Mouse (Mus musculus) Patski (cell line): Measurements from ENCODE around the gene Ints11. TPM values are rescaled to one million over a fixed set of nuclear protein-coding genes. Genes with fewer than 3 reads are reported as not detected.

ENCODE experiments used
- ATAC-seq: fragments of 100-300 bp; one replicate; pipeline ENCODE4 v1.8.0; 2021
- CTCF ChIA-PET: fragments of 350-600 bp; sonication (Branson Sonifier 250); formaldehyde crosslinking; loops from one replicate; lab custom pipeline; 2022; ENCODE audit warnings: inconsistent platforms; lab: Charles Lee
- POLR2A ChIA-PET: fragments of 350-600 bp; sonication (Branson Sonifier 250); formaldehyde crosslinking; loops from one replicate; lab custom pipeline; 2022; ENCODE audit warnings: antibody characterized with exemption, inconsistent platforms; lab: Charles Lee
- DNase-seq: peaks from one replicate; pipeline ENCODE4 v3.0.0-alpha.2; 2011; ENCODE audit warnings: low read depth, low spot score
- H3K27me3 ChIP-seq: fragments of 371-371 bp; one replicate; pipeline ENCODE4 v1.5.1; 2021
- CTCF ChIP-seq: fragments of 100-300 bp; IDR thresholded peaks from one replicate; pipeline ENCODE4 v1.5.1; 2021
- in situ Hi-C: fragments of 300-500 bp; cut with MboI; formaldehyde crosslinking; loops from 3 replicates; pipeline ENCODE4 v1.11.1; 2018; ENCODE audit warnings: low pct_unique_long_range_greater_than_20kb, mixed read lengths
- polyA plus RNA-seq: library from polyadenylated mRNA; unstranded; gene quantifications from one replicate; pipeline ENCODE4 v1.2.3, GENCODE M21; 2021

The Ints11 gene
- polyA plus RNA-seq, 1 experiment from 2014 or later: 37.6 TPM

- POLR2A ChIA-PET: no interaction called here
- no peaks in the 10 kb centered on the region for H3K27me3 ChIP-seq
- CTCF ChIA-PET: interaction anchor here (1.0 kb wide), 2 partner anchors 9 to 23 kb away, joined by 3 read pairs; no protein-coding TSS in a partner anchor
- no peak for DNase-seq
- ATAC-seq: no peak
- in situ Hi-C loops: no loop called here
- no peak for TF ChIP-seq CTCF
Observed at GRCm38 (mm10) chr4:155856881-155857280, 12.5 kb upstream of the Ints11 start.

DNA sequence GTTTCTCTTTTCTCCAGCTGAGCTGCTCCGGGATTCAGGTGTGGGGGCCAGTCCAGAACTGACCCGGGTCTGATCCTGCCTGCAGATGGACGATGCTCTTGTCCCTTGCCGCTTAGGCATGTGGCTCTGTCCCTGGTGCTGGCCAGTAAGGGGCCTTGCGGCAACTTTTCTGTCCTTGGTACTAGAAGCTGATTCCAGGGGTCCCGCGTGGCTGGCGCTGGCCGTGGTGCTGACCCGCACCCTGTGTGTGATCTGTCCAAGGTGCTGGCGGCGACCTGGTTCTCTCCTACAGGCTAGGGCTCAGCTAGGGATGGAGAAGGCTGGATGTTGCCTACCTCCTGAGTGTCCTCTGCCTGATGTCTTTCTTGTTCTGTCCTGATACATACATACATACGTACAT is 10.0 kb upstream of the Ints11 start:
- TF ChIP-seq CTCF: no peak
- no peak for DNase-seq
- CTCF ChIA-PET: no interaction called here
- no peak for ATAC-seq
- POLR2A ChIA-PET: no interaction called here
- H3K27me3 ChIP-seq: no peaks in the 10 kb centered on the region
- in situ Hi-C loops: no loop called here

DNA sequence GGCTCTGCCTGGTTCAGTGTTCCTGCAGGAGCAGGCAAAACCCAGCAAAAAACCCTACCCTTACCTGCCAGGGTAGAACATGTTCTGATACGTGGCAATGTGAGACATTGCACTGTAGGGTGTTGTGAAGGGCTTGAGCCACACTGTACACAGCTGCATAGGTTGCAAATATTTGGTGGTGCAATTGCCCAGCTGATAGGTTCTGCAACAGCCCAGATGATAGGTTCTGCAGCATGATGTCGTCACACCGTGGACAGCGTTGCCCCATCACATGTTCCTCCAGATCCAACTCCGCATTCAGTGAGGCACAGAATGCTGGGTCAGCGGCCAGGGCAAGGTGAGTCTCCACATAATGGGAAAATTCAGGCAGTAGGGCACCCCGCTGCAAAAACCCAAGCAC is 7.6 kb upstream of the Ints11 start:
- ChIA-PET CTCF (no interaction called here), POLR2A (interaction anchor here (0.8 kb wide), 1 partner anchor 14 kb away, joined by 3 read pairs; the partner anchor contains the start of gene Dvl1)
- ATAC-seq (no peak), DNase-seq (no peak)
- no peak for TF ChIP-seq CTCF
- no peaks in the 10 kb centered on the region for H3K27me3 ChIP-seq
- in situ Hi-C loops: no loop called here

GRCm38 (mm10) chr4:155863001-155863400 is 6.3 kb upstream of the Ints11 start, which contains the start of gene Tas1r3:
Gene Tas1r3 (minus strand): TSS chr4:155863362.
- TF ChIP-seq CTCF: no peak
- DNase-seq: no peak
- no peak for ATAC-seq
- ChIA-PET POLR2A (interaction anchor here (1.6 to 1.8 kb wide), 2 partner anchors 11 to 31 kb away, joined by 4 to 7 read pairs; no protein-coding TSS in a partner anchor), CTCF (interaction anchor here (1.8 kb wide), 1 partner anchor 11 kb away, joined by 5 read pairs; no protein-coding TSS in a partner anchor)
- in situ Hi-C loops: no loop called here
- no peaks in the 10 kb centered on the region for H3K27me3 ChIP-seq

- TF ChIP-seq CTCF: no peak
- in situ Hi-C loops: loop anchor here (5.0 kb wide), 1 partner anchor 36 kb away; the partner anchor contains the start of gene Aurkaip1
- ChIA-PET POLR2A (interaction anchor here (1.3 kb wide), 1 partner anchor 37 kb away, joined by 4 read pairs; the partner anchor contains the start of gene Aurkaip1), CTCF (interaction anchor here (1.0 kb wide), 1 partner anchor 37 kb away, joined by 3 read pairs; no protein-coding TSS in a partner anchor)
- H3K27me3 ChIP-seq: no peaks in the 10 kb centered on the region
- DNase-seq: no peak
- peak; percentile 55 for ATAC-seq
Observed at GRCm38 (mm10) chr4:155868614-155869298, 590 bp upstream of the Ints11 start.

DNA sequence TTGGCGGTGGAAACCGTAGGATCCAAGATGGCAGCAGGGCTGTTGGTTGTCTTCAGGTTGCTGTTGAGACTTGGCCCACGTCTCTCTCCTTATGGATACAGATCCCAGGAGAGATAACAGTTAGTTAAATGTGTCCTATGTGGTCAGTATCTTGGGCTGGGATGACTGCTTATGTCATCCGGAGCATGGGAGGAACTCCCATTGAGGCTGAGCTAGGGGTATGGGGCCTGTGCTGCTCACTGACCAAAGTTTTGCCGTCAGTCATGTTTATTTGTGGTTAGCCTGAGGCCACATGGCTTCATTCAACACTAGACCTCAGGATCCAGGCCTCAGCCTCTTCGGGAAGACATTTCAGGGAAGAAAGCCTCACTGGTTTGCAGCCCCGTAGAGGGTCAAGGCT is 2.1 kb downstream of the Ints11 start:
- no peak for TF ChIP-seq CTCF
- ATAC-seq (no peak), DNase-seq (no peak)
- in situ Hi-C loops: no loop called here
- CTCF ChIA-PET: no interaction called here
- H3K27me3 ChIP-seq: no peaks in the 10 kb centered on the region
- POLR2A ChIA-PET: no interaction called here

- CTCF ChIA-PET: interaction anchor here (0.9 kb wide), 1 partner anchor 49 kb away, joined by 3 read pairs; no protein-coding TSS in a partner anchor
- ATAC-seq: no peak
- no peak for DNase-seq
- in situ Hi-C loops: no loop called here
- no peaks in the 10 kb centered on the region for H3K27me3 ChIP-seq
- POLR2A ChIA-PET: no interaction called here
- TF ChIP-seq CTCF: no peak
Observed at GRCm38 (mm10) chr4:155883587-155883986, 14.2 kb downstream of the Ints11 start.

GRCm38 (mm10) chr4:155886330-155886729 is 17.0 kb downstream of the Ints11 start:
- in situ Hi-C loops: no loop called here
- no peak for DNase-seq
- no peak for TF ChIP-seq CTCF
- ChIA-PET CTCF (no interaction called here), POLR2A (interaction anchor here (0.8 kb wide), 1 partner anchor 11 kb away, joined by 3 read pairs; no protein-coding TSS in a partner anchor)
- no peaks in the 10 kb centered on the region for H3K27me3 ChIP-seq
- ATAC-seq: no peak

- no peaks in the 10 kb centered on the region for H3K27me3 ChIP-seq
- ChIA-PET CTCF (no interaction called here), POLR2A (no interaction called here)
- no peak for TF ChIP-seq CTCF
- DNase-seq (no peak), ATAC-seq (no peak)
- in situ Hi-C loops: no loop called here
Observed at GRCm38 (mm10) chr4:155887674-155888073, 18.3 kb downstream of the Ints11 start.

DNA sequence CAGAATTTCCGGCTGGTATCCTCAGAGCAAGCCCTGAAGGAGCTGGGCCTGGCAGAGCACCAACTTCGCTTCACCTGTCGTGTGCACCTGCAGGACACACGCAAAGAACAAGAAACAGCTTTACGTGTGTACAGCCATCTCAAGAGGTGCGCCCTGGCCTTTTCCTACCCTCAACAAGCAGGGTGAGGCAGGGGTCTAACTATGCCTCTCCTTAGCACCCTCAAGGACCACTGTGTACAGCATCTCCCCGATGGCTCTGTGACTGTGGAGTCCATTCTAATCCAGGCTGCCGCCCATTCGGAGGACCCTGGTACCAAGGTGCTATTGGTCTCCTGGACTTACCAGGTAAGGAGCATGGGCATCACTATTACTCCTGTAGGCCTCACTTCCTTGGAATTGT is 18.8 kb downstream of the Ints11 start:
- H3K27me3 ChIP-seq: no peaks in the 10 kb centered on the region
- no peak for TF ChIP-seq CTCF
- ChIA-PET CTCF (no interaction called here), POLR2A (no interaction called here)
- ATAC-seq (no peak), DNase-seq (no peak)
- in situ Hi-C loops: no loop called here

- TF ChIP-seq CTCF: no peak
- ChIA-PET CTCF (no interaction called here), POLR2A (no interaction called here)
- no peaks in the 10 kb centered on the region for H3K27me3 ChIP-seq
- in situ Hi-C loops: no loop called here
- ATAC-seq (no peak), DNase-seq (no peak)
Observed at GRCm38 (mm10) chr4:155889316-155889715, 20.0 kb downstream of the Ints11 start.
